In the genomic region with DNA sequence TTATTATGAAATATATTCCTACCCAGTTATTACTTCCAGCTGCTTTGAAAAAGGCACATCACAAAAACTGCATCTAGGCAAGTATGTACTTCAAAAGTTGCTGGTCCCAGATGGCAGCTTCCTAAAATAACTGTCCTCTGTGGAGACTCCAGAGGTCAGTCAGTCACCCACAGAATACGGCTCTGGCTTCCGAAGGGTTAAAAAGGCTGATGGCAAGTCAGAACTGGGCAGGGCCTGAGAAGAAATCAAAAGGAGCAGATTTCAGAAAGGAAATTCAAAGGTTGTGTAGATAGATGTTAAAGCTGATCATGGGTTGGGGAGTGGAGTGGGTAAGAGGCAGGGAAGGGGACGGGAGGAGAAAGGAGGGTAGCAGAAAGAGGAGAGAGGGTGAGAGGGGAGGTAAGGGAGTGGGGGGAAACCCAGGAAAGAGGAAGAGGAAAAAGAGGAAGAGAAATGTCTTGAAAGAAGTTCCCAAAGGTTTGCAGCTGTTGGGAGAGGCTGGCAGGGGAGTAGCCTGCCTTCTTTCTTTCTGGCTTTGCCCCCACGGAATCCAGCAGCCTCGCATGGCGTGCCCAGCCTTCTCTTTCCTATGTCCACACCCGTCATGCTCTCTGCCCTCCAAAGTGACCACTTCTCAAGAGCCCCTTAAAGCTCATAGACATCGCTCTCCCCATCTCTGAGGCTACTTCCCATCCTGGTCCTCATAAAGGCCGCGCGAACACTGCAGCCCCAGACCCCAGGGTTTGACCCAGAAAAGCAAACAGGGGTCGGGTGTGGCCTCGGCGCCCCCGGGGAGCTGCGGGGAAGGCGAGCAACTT, we compare ENCODE assay signal across 8 mouse cellular contexts. TPM values are rescaled to one million over a fixed set of nuclear protein-coding genes. Genes with fewer than 3 reads are reported as not detected.
DNase-seq lines count a peak whose midpoint lies in the region; ATAC-seq and TF ChIP-seq lines count a peak whose summit lies in the region.

No protein-coding gene starts in this region.

- TF ChIP-seq CTCF in olfactory bulb, adult 2 months (IDR thresholded peaks at IDR 0.05; ENCODE audit: insufficient read depth, low read depth, low read length), result no peak

- DNase-seq in lung, postnatal 25 days (ENCODE audit: low spot score), result no peak
- DNase-seq in limb, embryonic 11.5 days (ENCODE audit: low spot score), result peak; percentile 32
- DNase-seq in layer of hippocampus, adult 9-11 months, result no peak
- DNase-seq in frontal cortex, postnatal 10 days (ENCODE audit: low spot score in 2 of 2), result no peak
- DNase-seq in testis, postnatal 14 days (ENCODE audit: low spot score), result no peak

- peak overlapping the region; percentile 94 for H3K4me2 ChIP-seq in lung, embryonic 16.5 days (ENCODE audit: low read depth, low read length)
- H3K4me2 ChIP-seq in forebrain, embryonic 12.5 days, result peak overlapping the region; percentile 85
- peak overlapping the region; percentile 84 for H3K4me2 ChIP-seq in limb, embryonic 11.5 days (ENCODE audit: low read depth, severe bottlenecking)

- H3K9me3 ChIP-seq in lung, embryonic 16.5 days (ENCODE audit: control insufficient read depth, low read length), result no peaks in the 10 kb centered on the region
- H3K9me3 ChIP-seq in forebrain, embryonic 12.5 days, result no peaks in the 10 kb centered on the region
- no peaks in the 10 kb centered on the region for H3K9me3 ChIP-seq in limb, embryonic 11.5 days (ENCODE audit: control insufficient read depth, low read length)

- H3K27ac ChIP-seq in lung, embryonic 16.5 days (ENCODE audit: low read length), result peak overlapping the region; percentile 49
- no peak overlapping the region for H3K27ac ChIP-seq in forebrain, embryonic 12.5 days
- 0 out of 2 replicates have a peak overlapping the region, but pooled peaks have one; percentile 30 for H3K27ac ChIP-seq in limb, embryonic 11.5 days (replicated peaks; ENCODE audit: low read depth, low read length)
- no peak overlapping the region for H3K27ac ChIP-seq in olfactory bulb, adult 2 months (ENCODE audit: insufficient read depth, low read depth, low read length)

- H3K9ac ChIP-seq in lung, embryonic 16.5 days (ENCODE audit: low read length), result peak overlapping the region; percentile 82
- peak overlapping the region; percentile 72 for H3K9ac ChIP-seq in forebrain, embryonic 12.5 days
- H3K9ac ChIP-seq in limb, embryonic 11.5 days (ENCODE audit: low read length), result peak overlapping the region; percentile 70

- WGBS in lung, embryonic 16.5 days, result 7% methylated on average over 17 of the region's 17 CpGs
- 6% methylated on average over 16 of the region's 17 CpGs for WGBS in forebrain, embryonic 12.5 days
- WGBS in limb, embryonic 11.5 days, result 5% methylated on average over 17 of the region's 17 CpGs
- 13% methylated on average over 17 of the region's 17 CpGs for WGBS in olfactory bulb, adult 2 months

- no peaks in the 10 kb centered on the region for H3K27me3 ChIP-seq in lung, embryonic 16.5 days (ENCODE audit: control insufficient read depth, insufficient read depth, low read depth, low read length)
- peaks cover 15% of the 10 kb centered on the region for H3K27me3 ChIP-seq in forebrain, embryonic 12.5 days
- no peaks in the 10 kb centered on the region for H3K27me3 ChIP-seq in limb, embryonic 11.5 days (ENCODE audit: control insufficient read depth, insufficient read depth, low read length)

- peaks cover 26% of the 10 kb centered on the region for H3K4me1 ChIP-seq in lung, embryonic 16.5 days (replicated peaks; ENCODE audit: control insufficient read depth, insufficient read depth, low read length)
- H3K4me1 ChIP-seq in forebrain, embryonic 12.5 days, result peaks cover 17% of the 10 kb centered on the region
- H3K4me1 ChIP-seq in limb, embryonic 11.5 days (ENCODE audit: control insufficient read depth, insufficient read depth, low read length), result peaks cover 11% of the 10 kb centered on the region
- H3K4me1 ChIP-seq in olfactory bulb, adult 2 months (ENCODE audit: control insufficient read depth, insufficient read depth, low read length), result peaks cover 11% of the 10 kb centered on the region

- ATAC-seq in lung, embryonic 16.5 days (ENCODE audit: low read depth), result peak; percentile 27
- ATAC-seq in forebrain, embryonic 12.5 days (ENCODE audit: low FRiP score), result peak; percentile 67; the same call in 1 of the 2 replicates
- ATAC-seq in limb, embryonic 11.5 days (ENCODE audit: insufficient number of reproducible peaks, low FRiP score, low TSS enrichment, low read depth), result no peak

- H3K4me3 ChIP-seq in lung, embryonic 16.5 days (ENCODE audit: low read length), result peak overlapping the region; percentile 81
- peak overlapping the region; percentile 69 for H3K4me3 ChIP-seq in forebrain, embryonic 12.5 days (replicated peaks)
- H3K4me3 ChIP-seq in limb, embryonic 11.5 days (ENCODE audit: low read depth, low read length), result peak overlapping the region; percentile 62
- H3K4me3 ChIP-seq in olfactory bulb, adult 2 months (ENCODE audit: insufficient read depth, low read depth, low read length), result peak overlapping the region; percentile 52

- TF ChIP-seq POLR2A in olfactory bulb, adult 2 months (IDR thresholded peaks at IDR 0.05; ENCODE audit: insufficient read depth, low read depth, low read length), result peak; percentile 12; the same call in 1 of the 2 replicates

- H3K36me3 ChIP-seq in lung, embryonic 16.5 days (ENCODE audit: control insufficient read depth, insufficient read depth, low read length), result no peaks in the 10 kb centered on the region
- H3K36me3 ChIP-seq in forebrain, embryonic 12.5 days (replicated peaks), result no peaks in the 10 kb centered on the region
- H3K36me3 ChIP-seq in limb, embryonic 11.5 days (ENCODE audit: control insufficient read depth, insufficient read depth, low read length), result no peaks in the 10 kb centered on the region

RNA-seq across cellular contexts. Expression of gene Lhfp, which starts 0.5 kb away (rescaled TPM):
- polyA plus RNA-seq in lung, embryonic 16.5 days (2015; fragmentation: Nextera tagmentation; extraction: Ambion mirVana), result 77.0 and 82.9 TPM in 2 replicates
- 28.9 and 33.4 TPM in 2 replicates for polyA plus RNA-seq in forebrain, embryonic 12.5 days (2016; fragmentation: Nextera tagmentation; extraction: Ambion mirVana)
- polyA plus RNA-seq in limb, embryonic 11.5 days (2014; fragmentation: Nextera tagmentation; extraction: Ambion mirVana), result 61.0 and 61.7 TPM in 2 replicates
- not detected in 2 replicates for polyA plus RNA-seq in olfactory bulb, adult 2 months (2012; ENCODE audit: insufficient read depth, insufficient read length, low replicate concordance, missing spikeins)

RNA-seq across cellular contexts. Expression of gene Cog6, which starts 23.8 kb away (rescaled TPM):
- 46.7 and 48.1 TPM in 2 replicates for polyA plus RNA-seq in lung, embryonic 16.5 days (2015; fragmentation: Nextera tagmentation; extraction: Ambion mirVana)
- 53.2 and 57.5 TPM in 2 replicates for polyA plus RNA-seq in forebrain, embryonic 12.5 days (2016; fragmentation: Nextera tagmentation; extraction: Ambion mirVana)
- polyA plus RNA-seq in limb, embryonic 11.5 days (2014; fragmentation: Nextera tagmentation; extraction: Ambion mirVana), result 46.7 and 48.8 TPM in 2 replicates
- polyA plus RNA-seq in olfactory bulb, adult 2 months (2012; ENCODE audit: insufficient read depth, insufficient read length, low replicate concordance, missing spikeins), result not detected in 2 replicates

Comparison
In these comparisons a context has a peak if more than half of its experiments do, and no peak if none do; other contexts are left out.
1. H3K27ac ChIP-seq: peak in lung, embryonic 16.5 days (single experiment) and limb, embryonic 11.5 days (single experiment); none in forebrain, embryonic 12.5 days (single experiment) and olfactory bulb, adult 2 months (single experiment).
2. RNA of gene Cog6, which starts 23.8 kb away (polyA plus RNA-seq): 53.2 to 57.5 TPM in forebrain, embryonic 12.5 days, 46.7 to 48.8 TPM in limb, embryonic 11.5 days and 46.7 to 48.1 TPM in lung, embryonic 16.5 days; not detected in olfactory bulb, adult 2 months; every median in the first group is over 10 times any median in the second.
3. Peak in every context shown above with its lines, with median percentiles within 50 percentile points of each other: H3K4me2 ChIP-seq, H3K4me3 ChIP-seq and H3K9ac ChIP-seq.